Mouse (Mus musculus) testis, adult 2 months (tissue): ENCODE measurements around the gene Get4. TPM values are rescaled to one million over a fixed set of nuclear protein-coding genes. Genes with fewer than 3 reads are reported as not detected.

Experiments
- H3K27ac ChIP-seq: fragments of 200-500 bp; 2 replicates; pipeline ENCODE4 v1.5.1; 2012; ENCODE audit warnings: low read depth, low read length; ENCODE audit not compliant: control insufficient read depth, insufficient read depth
- H3K27me3 ChIP-seq: fragments of 200-500 bp; 2 replicates; pipeline ENCODE4 v1.6.1; 2012; ENCODE audit warnings: mild to moderate bottlenecking, low read length, moderate library complexity; ENCODE audit not compliant: control insufficient read depth, insufficient read depth
- H3K36me3 ChIP-seq: fragments of 200-500 bp; 2 replicates; pipeline ENCODE4 v1.6.1; 2012; ENCODE audit warnings: mild to moderate bottlenecking, low read length; ENCODE audit not compliant: control insufficient read depth, insufficient read depth
- H3K4me1 ChIP-seq: fragments of 200-500 bp; 2 replicates; pipeline ENCODE4 v1.6.1; 2012; ENCODE audit warnings: low read length; ENCODE audit not compliant: control insufficient read depth, insufficient read depth
- H3K4me3 ChIP-seq: fragments of 200-500 bp; 2 replicates; pipeline ENCODE4 v1.5.1; 2012; ENCODE audit warnings: low read depth, mild to moderate bottlenecking, low read length, moderate library complexity, mixed read lengths; ENCODE audit not compliant: control insufficient read depth
- CTCF ChIP-seq: fragments of 200-500 bp; IDR thresholded peaks from 2 replicates; pipeline ENCODE4 v1.5.1; 2012; ENCODE audit warnings: low read depth, mild to moderate bottlenecking, inconsistent platforms, low read length, moderate library complexity; ENCODE audit not compliant: control insufficient read depth, insufficient read depth, insufficient replicate concordance
- POLR2A ChIP-seq: fragments of 200-500 bp; IDR thresholded peaks from 2 replicates; pipeline ENCODE4 v1.6.1; 2012; ENCODE audit warnings: low read depth, mild to moderate bottlenecking, inconsistent platforms, low read length, moderate library complexity; ENCODE audit not compliant: control insufficient read depth
- polyA plus RNA-seq: library from polyadenylated mRNA; depleted of rRNA; stranded (reverse); fragments of >200 nt; gene quantifications from 2 replicates; pipeline ENCODE4 v1.2.3, GENCODE M21; 2012

The Get4 gene
- polyA plus RNA-seq, 1 experiment: 117 TPM

DNA sequence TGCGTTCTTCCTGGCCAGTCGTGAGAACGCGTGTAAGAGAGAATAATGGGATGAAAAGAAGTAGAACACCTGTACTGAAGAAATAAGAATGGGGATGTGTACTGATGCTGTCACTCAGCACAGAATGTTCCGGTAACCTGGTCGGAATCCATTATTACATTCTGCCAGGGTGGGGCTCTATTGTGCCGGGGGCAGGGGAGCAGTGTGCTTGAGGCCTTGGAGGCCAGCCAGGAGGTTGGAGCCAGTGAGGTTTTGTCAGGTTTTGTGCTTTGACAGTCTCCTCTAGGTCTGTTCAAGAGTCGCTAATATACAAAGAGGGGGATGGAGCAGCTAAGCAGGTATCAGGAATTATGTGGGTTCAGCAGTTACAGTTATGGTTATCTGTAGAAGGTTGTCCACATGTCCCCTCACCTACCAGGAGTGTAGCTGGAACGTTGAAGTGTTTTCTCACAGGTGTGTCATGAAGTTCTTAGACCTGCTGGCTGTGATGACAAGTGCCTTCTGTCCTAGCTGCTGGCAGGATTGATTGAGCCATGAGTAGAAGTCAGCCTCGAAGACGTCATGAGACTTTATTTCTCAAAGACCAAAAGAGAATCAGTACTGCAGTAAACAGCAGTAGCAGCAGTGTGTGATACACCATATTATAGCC is 40.3 kb upstream of the Get4 start:
- TF ChIP-seq POLR2A (peak; percentile 54; the same call in 1 of the 2 replicates), CTCF (no peak)
- Histone ChIP-seq H3K36me3 (peaks cover 3% of the 10 kb centered on the region), H3K4me3 (peak overlapping the region; percentile 78), H3K27ac (no peak overlapping the region; the same call in 1 of the 2 replicates), H3K4me1 (peaks cover 2% of the 10 kb centered on the region), H3K27me3 (no peaks in the 10 kb centered on the region)

DNA sequence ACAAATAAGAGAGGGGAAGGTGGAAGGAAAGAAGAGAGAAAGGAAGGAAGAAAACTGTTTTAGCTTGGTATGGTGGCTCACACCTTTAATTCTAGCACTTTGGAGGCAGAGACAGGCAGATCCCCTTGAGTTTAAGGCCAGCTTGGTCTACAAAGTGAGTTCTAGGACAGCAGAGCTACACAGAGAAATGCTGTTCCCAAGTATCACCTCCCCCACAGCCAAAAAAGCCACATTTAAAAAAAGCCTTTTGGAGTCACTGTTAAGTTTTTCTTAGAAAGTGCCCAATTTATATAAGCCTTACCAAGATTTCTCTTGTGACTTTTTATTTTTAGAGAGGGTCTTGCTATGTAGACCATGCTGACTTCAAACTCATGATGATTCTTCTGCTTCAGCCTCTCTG is 37.8 kb upstream of the Get4 start:
- H3K4me3 ChIP-seq: no peak overlapping the region
- no peaks in the 10 kb centered on the region for H3K27me3 ChIP-seq
- TF ChIP-seq POLR2A: no peak
- no peak for TF ChIP-seq CTCF
- H3K36me3 ChIP-seq: peaks cover 3% of the 10 kb centered on the region
- peaks cover 2% of the 10 kb centered on the region for H3K4me1 ChIP-seq
- H3K27ac ChIP-seq: no peak overlapping the region

DNA sequence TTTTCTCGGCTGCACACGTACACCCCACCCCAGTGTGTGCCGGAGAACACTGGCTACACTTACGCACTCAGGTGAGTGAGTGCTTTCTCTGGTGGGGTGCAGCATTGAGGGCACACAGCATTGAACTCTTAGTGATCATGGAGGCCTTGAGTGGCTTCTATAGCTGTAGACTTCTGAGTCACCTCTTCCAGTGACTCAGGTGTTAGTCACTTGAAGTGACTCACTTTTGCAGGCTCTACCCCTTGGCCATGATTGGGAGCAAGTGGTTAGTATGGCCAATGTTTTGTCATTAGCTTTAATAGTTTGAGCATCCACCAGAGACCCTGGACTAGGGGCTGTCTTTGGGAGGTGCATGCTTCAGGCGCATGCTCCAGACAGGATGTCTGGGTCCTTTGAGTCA is 36.9 kb upstream of the Get4 start:
- Histone ChIP-seq H3K4me1 (peaks cover 2% of the 10 kb centered on the region), H3K27ac (no peak overlapping the region), H3K4me3 (peak overlapping the region; percentile 51), H3K27me3 (no peaks in the 10 kb centered on the region), H3K36me3 (peaks cover 3% of the 10 kb centered on the region)
- TF ChIP-seq POLR2A: no peak

DNA sequence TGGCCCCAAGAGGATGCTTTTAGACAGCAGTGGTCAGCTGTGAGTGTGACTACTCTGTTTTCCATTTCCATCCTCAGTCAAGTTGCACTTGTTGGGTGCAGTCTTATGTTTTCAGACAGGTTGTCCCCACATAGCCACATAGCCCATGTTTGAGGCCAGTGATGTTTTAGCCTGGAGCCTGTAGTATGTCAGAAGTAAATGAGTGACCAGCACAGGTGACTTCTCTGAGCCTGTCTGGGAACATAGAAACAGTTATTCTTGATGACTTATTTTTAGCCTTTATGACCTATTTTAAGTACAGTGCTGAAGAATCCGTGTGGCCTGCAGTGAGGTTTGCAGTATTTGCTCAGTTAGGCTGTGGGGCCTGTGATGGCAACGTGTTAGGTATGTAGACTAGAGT is 36.0 kb upstream of the Get4 start:
- Histone ChIP-seq H3K36me3 (peaks cover 3% of the 10 kb centered on the region), H3K27ac (no peak overlapping the region), H3K4me3 (peak overlapping the region; percentile 4; the same call in 1 of the 2 replicates), H3K27me3 (no peaks in the 10 kb centered on the region), H3K4me1 (peaks cover 2% of the 10 kb centered on the region)
- TF ChIP-seq CTCF (no peak), POLR2A (no peak)

DNA sequence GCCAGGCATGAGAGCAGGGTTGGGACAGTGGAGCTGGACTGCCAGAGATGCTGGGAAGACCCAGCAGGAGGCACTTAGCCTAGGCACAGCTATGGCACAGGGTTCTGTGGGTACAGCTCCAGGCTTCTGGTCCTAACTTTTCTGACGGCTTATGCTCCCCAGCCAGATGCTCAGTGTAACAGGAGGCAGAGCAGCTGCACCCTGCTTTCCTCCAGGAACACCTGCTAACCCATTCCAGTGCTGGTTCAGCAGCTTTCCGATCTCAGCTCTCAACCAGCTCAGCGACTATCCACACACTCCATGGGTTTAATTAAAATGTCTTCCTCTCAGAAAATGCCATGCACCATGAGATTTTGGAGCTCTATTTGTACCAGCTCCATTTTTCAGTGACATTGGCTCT is 35.4 kb upstream of the Get4 start:
- no peak overlapping the region for H3K4me3 ChIP-seq
- TF ChIP-seq POLR2A (no peak), CTCF (no peak)
- H3K27me3 ChIP-seq: no peaks in the 10 kb centered on the region
- peaks cover 3% of the 10 kb centered on the region for H3K36me3 ChIP-seq
- H3K4me1 ChIP-seq: peaks cover under 1% of the 10 kb centered on the region
- H3K27ac ChIP-seq: no peak overlapping the region

DNA sequence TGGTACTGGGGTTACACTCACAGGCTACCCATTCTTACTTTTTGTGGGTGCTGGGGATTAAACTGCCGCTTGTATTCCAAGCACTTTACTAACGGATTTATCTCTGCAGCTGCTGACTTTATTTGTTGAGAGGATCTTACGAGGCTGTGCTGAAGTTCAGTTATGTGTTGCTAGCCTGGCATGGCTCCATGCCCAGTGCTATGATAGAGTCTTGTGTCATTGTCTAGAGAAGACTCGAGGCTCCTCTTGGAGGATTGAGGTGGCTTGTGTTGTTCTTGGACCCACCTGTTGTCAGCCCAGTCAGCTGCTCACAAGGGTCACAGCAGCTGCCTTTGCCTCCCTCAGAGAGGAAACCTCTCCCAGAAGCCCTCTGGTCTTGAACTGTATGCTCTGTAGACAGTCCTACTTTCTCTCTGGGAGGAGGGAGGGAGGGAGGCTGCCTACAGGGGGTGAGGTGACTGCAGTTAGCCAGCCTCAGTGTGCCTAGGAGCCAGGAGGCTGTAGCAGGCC is 32.1 kb upstream of the Get4 start:
- Histone ChIP-seq H3K27me3 (no peaks in the 10 kb centered on the region), H3K4me1 (no peaks in the 10 kb centered on the region; the same call in 1 of the 2 replicates), H3K4me3 (no peak overlapping the region), H3K36me3 (peaks cover 2% of the 10 kb centered on the region), H3K27ac (no peak overlapping the region)
- TF ChIP-seq CTCF (no peak), POLR2A (no peak)

DNA sequence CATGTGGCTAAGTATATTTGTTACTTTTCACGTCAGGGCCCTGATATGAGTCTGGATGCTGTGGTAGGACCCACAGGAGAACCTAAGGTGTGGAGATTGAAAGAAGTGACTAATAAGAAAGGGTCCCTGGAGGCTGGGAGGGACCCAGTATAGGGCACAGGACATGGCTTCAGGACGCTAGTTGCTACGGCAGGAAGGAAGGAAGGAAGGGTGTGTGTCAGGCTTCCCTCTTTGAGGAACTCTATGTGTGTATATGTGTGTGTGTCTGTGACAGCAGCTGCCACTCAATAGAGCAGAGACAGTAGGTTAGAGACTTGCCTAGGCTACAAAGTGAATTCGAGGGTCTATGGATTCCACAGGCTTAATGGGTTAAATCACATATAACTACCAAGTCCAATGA is 31.5 kb upstream of the Get4 start:
- no peaks in the 10 kb centered on the region for H3K27me3 ChIP-seq
- no peak for TF ChIP-seq POLR2A
- no peak for TF ChIP-seq CTCF
- H3K4me1 ChIP-seq: no peaks in the 10 kb centered on the region
- no peak overlapping the region for H3K4me3 ChIP-seq
- no peak overlapping the region for H3K27ac ChIP-seq
- peaks cover 2% of the 10 kb centered on the region for H3K36me3 ChIP-seq
